Mouse (Mus musculus) adrenal gland, adult 18-20 months (tissue): ENCODE data around the gene Hoxd11. TPM values are rescaled to one million over a fixed set of nuclear protein-coding genes. Genes with fewer than 3 reads are reported as not detected.

ENCODE experiments used
- DNase-seq, 2 experiments: peaks; one replicate each; pipeline ENCODE4 v3.0.0; 2021 to 2022; ENCODE audit warnings: low spot score in 2 of 2
- long read RNA-seq, 2 experiments: library from polyadenylated mRNA; stranded (forward); transcript quantifications; one replicate each; pipeline ENCODE4 v2.0.0; 2021
- total RNA-seq, 2 experiments: library from RNA; stranded (reverse); gene quantifications; 1 replicate in 1 of 2; 2 replicates in 1 of 2; pipeline ENCODE4 v1.2.3; 2021

Gene Hoxd11
- total RNA-seq, result not detected
- long read RNA-seq, experiment 1, result 0 reads
- long read RNA-seq, experiment 2, result 0 reads

GRCm38 (mm10) chr2:74678891-74679595, at the start of gene Hoxd11:
TSS of gene Hoxd11 (plus strand) at chr2:74679557.
- DNase-seq, result no peak

- DNase-seq, result no peak
Measured at GRCm38 (mm10) chr2:74635412-74635811, 43.9 kb upstream of the Hoxd11 start.

GRCm38 (mm10) chr2:74642431-74642830, 36.9 kb upstream of the Hoxd11 start:
- no peak for DNase-seq

- DNase-seq, result no peak
Measured at GRCm38 (mm10) chr2:74645631-74646030, 33.7 kb upstream of the Hoxd11 start.

- no peak for DNase-seq
Measured at GRCm38 (mm10) chr2:74647082-74647864, 32.1 kb upstream of the Hoxd11 start.

- DNase-seq, result no peak
Measured at GRCm38 (mm10) chr2:74652996-74653340, 26.4 kb upstream of the Hoxd11 start.

- no peak for DNase-seq
Measured at GRCm38 (mm10) chr2:74653781-74654535, 25.4 kb upstream of the Hoxd11 start.

GRCm38 (mm10) chr2:74654743-74655419, 24.5 kb upstream of the Hoxd11 start:
- DNase-seq, result no peak

- DNase-seq, result no peak
Measured at GRCm38 (mm10) chr2:74655420-74655781, 24.0 kb upstream of the Hoxd11 start.

- no peak for DNase-seq
Measured at GRCm38 (mm10) chr2:74655821-74656631, 23.3 kb upstream of the Hoxd11 start.

- no peak for DNase-seq
Measured at GRCm38 (mm10) chr2:74656632-74657021, 22.7 kb upstream of the Hoxd11 start.

GRCm38 (mm10) chr2:74657251-74658023, 21.9 kb upstream of the Hoxd11 start:
- no peak for DNase-seq

GRCm38 (mm10) chr2:74658024-74658666, 21.2 kb upstream of the Hoxd11 start:
- no peak for DNase-seq

- no peak for DNase-seq
Measured at GRCm38 (mm10) chr2:74658667-74659371, 20.5 kb upstream of the Hoxd11 start.

GRCm38 (mm10) chr2:74659507-74660005, 19.8 kb upstream of the Hoxd11 start, which contains the start of gene Evx2:
TSS of gene Evx2 (minus strand) at chr2:74659557.
- no peak for DNase-seq

- DNase-seq, result no peak
Measured at GRCm38 (mm10) chr2:74660421-74661375, 18.7 kb upstream of the Hoxd11 start.

- DNase-seq, result no peak
Measured at GRCm38 (mm10) chr2:74661685-74662084, 17.7 kb upstream of the Hoxd11 start.
